Mouse (Mus musculus): ENCODE measurements around the gene Zfp831. TPM values are rescaled to one million over a fixed set of nuclear protein-coding genes. Genes with fewer than 3 reads are reported as not detected.
A peak's percentile ranks its signal among the peaks of the same experiment; 100 is the strongest.

Zfp831 gene
- polyA plus RNA-seq, 1 experiment from 2014 or later: not detected

GRCm38 (mm10) chr2:174661436-174662171 lies 18.3 kb downstream of the Zfp831 start:
- H3K27me3 ChIP-seq (replicated peaks; ENCODE audit: control insufficient read depth, insufficient read depth, low read length): no peaks in the 10 kb centered on the region
- no peak overlapping the region for H3K27ac ChIP-seq (ENCODE audit: low read depth, low read length)
- no peaks in the 10 kb centered on the region for H3K4me1 ChIP-seq (ENCODE audit: control insufficient read depth, insufficient read depth, low read depth, low read length)
- H3K36me3 ChIP-seq (ENCODE audit: control insufficient read depth, insufficient read depth, low read length): no peaks in the 10 kb centered on the region
- no peaks in the 10 kb centered on the region for H3K9me3 ChIP-seq (ENCODE audit: control insufficient read depth, low read length)
- H3K4me2 ChIP-seq (ENCODE audit: low read length): no peak overlapping the region
- 51% methylated on average over 7 of the region's 7 CpGs for WGBS
- H3K9ac ChIP-seq (ENCODE audit: low read depth, low read length): no peak overlapping the region
- no peak for ATAC-seq
- H3K4me3 ChIP-seq (ENCODE audit: low read length): no peak overlapping the region

- WGBS: 79% methylated on average over 1 of the region's 1 CpGs
- Histone ChIP-seq H3K9ac (ENCODE audit: low read depth, low read length) (no peak overlapping the region), H3K9me3 (ENCODE audit: control insufficient read depth, low read length) (no peaks in the 10 kb centered on the region), H3K27ac (ENCODE audit: low read depth, low read length) (no peak overlapping the region), H3K27me3 (replicated peaks; ENCODE audit: control insufficient read depth, insufficient read depth, low read length) (no peaks in the 10 kb centered on the region), H3K4me3 (ENCODE audit: low read length) (no peak overlapping the region), H3K36me3 (ENCODE audit: control insufficient read depth, insufficient read depth, low read length) (no peaks in the 10 kb centered on the region), H3K4me1 (ENCODE audit: control insufficient read depth, insufficient read depth, low read depth, low read length) (no peaks in the 10 kb centered on the region), H3K4me2 (ENCODE audit: low read length) (no peak overlapping the region)
- no peak for ATAC-seq
Measured at GRCm38 (mm10) chr2:174662593-174662992, 19.3 kb downstream of the Zfp831 start.

GRCm38 (mm10) chr2:174665404-174665803 lies 22.1 kb downstream of the Zfp831 start:
- H3K27me3 ChIP-seq (replicated peaks; ENCODE audit: control insufficient read depth, insufficient read depth, low read length): no peaks in the 10 kb centered on the region
- no peaks in the 10 kb centered on the region for H3K36me3 ChIP-seq (ENCODE audit: control insufficient read depth, insufficient read depth, low read length)
- no peak overlapping the region for H3K9ac ChIP-seq (ENCODE audit: low read depth, low read length)
- H3K4me2 ChIP-seq (ENCODE audit: low read length): no peak overlapping the region
- no peaks in the 10 kb centered on the region for H3K9me3 ChIP-seq (ENCODE audit: control insufficient read depth, low read length)
- no peak for ATAC-seq
- 61% methylated on average over 5 of the region's 5 CpGs for WGBS
- no peaks in the 10 kb centered on the region for H3K4me1 ChIP-seq (ENCODE audit: control insufficient read depth, insufficient read depth, low read depth, low read length)
- no peak overlapping the region for H3K27ac ChIP-seq (ENCODE audit: low read depth, low read length)
- no peak overlapping the region for H3K4me3 ChIP-seq (ENCODE audit: low read length)

- Histone ChIP-seq H3K4me3 (ENCODE audit: low read length) (no peak overlapping the region), H3K27me3 (replicated peaks; ENCODE audit: control insufficient read depth, insufficient read depth, low read length) (no peaks in the 10 kb centered on the region), H3K4me1 (ENCODE audit: control insufficient read depth, insufficient read depth, low read depth, low read length) (peaks cover 9% of the 10 kb centered on the region), H3K9me3 (ENCODE audit: control insufficient read depth, low read length) (no peaks in the 10 kb centered on the region), H3K9ac (ENCODE audit: low read depth, low read length) (no peak overlapping the region), H3K36me3 (ENCODE audit: control insufficient read depth, insufficient read depth, low read length) (no peaks in the 10 kb centered on the region), H3K4me2 (ENCODE audit: low read length) (no peak overlapping the region), H3K27ac (ENCODE audit: low read depth, low read length) (no peak overlapping the region)
- WGBS: 36% methylated on average over 3 of the region's 3 CpGs
- ATAC-seq: no peak
Measured at GRCm38 (mm10) chr2:174668806-174669205, 25.5 kb downstream of the Zfp831 start.

GRCm38 (mm10) chr2:174672506-174673190 lies 29.3 kb downstream of the Zfp831 start:
- H3K4me3 ChIP-seq (ENCODE audit: low read length): no peak overlapping the region
- H3K36me3 ChIP-seq (ENCODE audit: control insufficient read depth, insufficient read depth, low read length): no peaks in the 10 kb centered on the region
- no peak for ATAC-seq
- no peaks in the 10 kb centered on the region for H3K27me3 ChIP-seq (replicated peaks; ENCODE audit: control insufficient read depth, insufficient read depth, low read length)
- peak overlapping the region; percentile 95 for H3K4me2 ChIP-seq (ENCODE audit: low read length)
- 31% methylated on average over 11 of the region's 11 CpGs for WGBS
- H3K9me3 ChIP-seq (ENCODE audit: control insufficient read depth, low read length): no peaks in the 10 kb centered on the region
- H3K4me1 ChIP-seq (ENCODE audit: control insufficient read depth, insufficient read depth, low read depth, low read length): peaks cover 18% of the 10 kb centered on the region
- H3K9ac ChIP-seq (ENCODE audit: low read depth, low read length): no peak overlapping the region
- no peak overlapping the region for H3K27ac ChIP-seq (ENCODE audit: low read depth, low read length)

- Histone ChIP-seq H3K4me3 (ENCODE audit: low read length) (peak overlapping the region; percentile 48), H3K9me3 (ENCODE audit: control insufficient read depth, low read length) (no peaks in the 10 kb centered on the region), H3K36me3 (ENCODE audit: control insufficient read depth, insufficient read depth, low read length) (no peaks in the 10 kb centered on the region), H3K4me1 (ENCODE audit: control insufficient read depth, insufficient read depth, low read depth, low read length) (peaks cover 18% of the 10 kb centered on the region), H3K27ac (ENCODE audit: low read depth, low read length) (peak overlapping the region; percentile 67), H3K27me3 (replicated peaks; ENCODE audit: control insufficient read depth, insufficient read depth, low read length) (no peaks in the 10 kb centered on the region), H3K9ac (ENCODE audit: low read depth, low read length) (peak overlapping the region; percentile 74), H3K4me2 (ENCODE audit: low read length) (peak overlapping the region; percentile 95)
- WGBS: 0% methylated on average over 25 of the region's 25 CpGs
- ATAC-seq: peak; percentile 86
Measured at GRCm38 (mm10) chr2:174673592-174674286, 30.4 kb downstream of the Zfp831 start.

- ATAC-seq: peak; percentile 84
- WGBS: under 1% methylated on average over 16 of the region's 16 CpGs
Measured at GRCm38 (mm10) chr2:174674287-174675045, 31.1 kb downstream of the Zfp831 start.

GRCm38 (mm10) chr2:174675642-174676041 lies 32.3 kb downstream of the Zfp831 start:
- no peaks in the 10 kb centered on the region for H3K36me3 ChIP-seq (ENCODE audit: control insufficient read depth, insufficient read depth, low read length)
- H3K9me3 ChIP-seq (ENCODE audit: control insufficient read depth, low read length): no peaks in the 10 kb centered on the region
- no peak overlapping the region for H3K27ac ChIP-seq (ENCODE audit: low read depth, low read length)
- H3K9ac ChIP-seq (ENCODE audit: low read depth, low read length): no peak overlapping the region
- H3K4me3 ChIP-seq (ENCODE audit: low read length): no peak overlapping the region
- no peak overlapping the region for H3K4me2 ChIP-seq (ENCODE audit: low read length)
- 17% methylated on average over 9 of the region's 9 CpGs for WGBS
- H3K27me3 ChIP-seq (replicated peaks; ENCODE audit: control insufficient read depth, insufficient read depth, low read length): no peaks in the 10 kb centered on the region
- peaks cover 18% of the 10 kb centered on the region for H3K4me1 ChIP-seq (ENCODE audit: control insufficient read depth, insufficient read depth, low read depth, low read length)
- ATAC-seq: no peak

More at GRCm38 (mm10) chr2:174674287-174675045, 31.1 kb downstream of the Zfp831 start:
- no peaks in the 10 kb centered on the region for H3K27me3 ChIP-seq (replicated peaks; ENCODE audit: control insufficient read depth, insufficient read depth, low read length)
- H3K9ac ChIP-seq (ENCODE audit: low read depth, low read length): peak overlapping the region; percentile 74
- H3K4me3 ChIP-seq (ENCODE audit: low read length): peak overlapping the region; percentile 48
- peak overlapping the region; percentile 95 for H3K4me2 ChIP-seq (ENCODE audit: low read length)
- no peaks in the 10 kb centered on the region for H3K36me3 ChIP-seq (ENCODE audit: control insufficient read depth, insufficient read depth, low read length)
- H3K4me1 ChIP-seq (ENCODE audit: control insufficient read depth, insufficient read depth, low read depth, low read length): peaks cover 18% of the 10 kb centered on the region
- H3K9me3 ChIP-seq (ENCODE audit: control insufficient read depth, low read length): no peaks in the 10 kb centered on the region
- H3K27ac ChIP-seq (ENCODE audit: low read depth, low read length): peak overlapping the region; percentile 67
